Mouse (Mus musculus): ENCODE results near the gene Crygd.
"Not testable (repeated sequence)": the region's sequence is repeated elsewhere in the genome, so short reads cannot be mapped to it uniquely, and the experiment has no call there.

Gene Crygd

GRCm38 (mm10) chr1:65063352-65063751 is at the start of gene Crygd:
TSS of gene Crygd (minus strand) at chr1:65063452.
- in situ Hi-C loops (cut with MboI, MseI) = no loop called here

- in situ Hi-C loops (cut with MboI, MseI) = no loop called here
Observed at GRCm38 (mm10) chr1:65112807-65113196, 49.5 kb upstream of the Crygd start.

GRCm38 (mm10) chr1:65112031-65112806 is 49.0 kb upstream of the Crygd start:
- in situ Hi-C loops (cut with MboI, MseI) = no loop called here

GRCm38 (mm10) chr1:65109756-65110435 is 46.6 kb upstream of the Crygd start:
- in situ Hi-C loops (cut with MboI, MseI) = no loop called here

GRCm38 (mm10) chr1:65109196-65109595 is 45.9 kb upstream of the Crygd start:
- in situ Hi-C loops (cut with MboI, MseI) = no loop called here

GRCm38 (mm10) chr1:65107654-65108279 is 44.5 kb upstream of the Crygd start:
- in situ Hi-C loops (cut with MboI, MseI) = no loop called here

GRCm38 (mm10) chr1:65103273-65103672 is 40.0 kb upstream of the Crygd start, which contains the start of gene Cryga:
TSS of gene Cryga (minus strand) at chr1:65103373.
- in situ Hi-C loops (cut with MboI, MseI) = no loop called here

GRCm38 (mm10) chr1:65096953-65097352 is 33.7 kb upstream of the Crygd start:
- in situ Hi-C loops (cut with MboI, MseI) = no loop called here

GRCm38 (mm10) chr1:65091566-65091965 is 28.3 kb upstream of the Crygd start:
- in situ Hi-C loops (cut with MboI, MseI) = no loop called here

- in situ Hi-C loops (cut with MboI, MseI) = no loop called here
Observed at GRCm38 (mm10) chr1:65090370-65090769, 27.1 kb upstream of the Crygd start.

- in situ Hi-C loops (cut with MboI, MseI) = no loop called here
Observed at GRCm38 (mm10) chr1:65088567-65089356, 25.5 kb upstream of the Crygd start.

- in situ Hi-C loops (cut with MboI, MseI) = no loop called here
Observed at GRCm38 (mm10) chr1:65082188-65082587, 18.9 kb upstream of the Crygd start, which contains the start of gene Crygb. TSS of gene Crygb (minus strand) at chr1:65082288.

GRCm38 (mm10) chr1:65075607-65076006 is 12.4 kb upstream of the Crygd start:
- in situ Hi-C loops (cut with MboI, MseI) = no loop called here

- in situ Hi-C loops (cut with MboI, MseI) = no loop called here
Observed at GRCm38 (mm10) chr1:65073589-65073988, 10.3 kb upstream of the Crygd start, which contains the start of gene Crygc. TSS of gene Crygc (minus strand) at chr1:65073689.

- in situ Hi-C loops (cut with MboI, MseI) = no loop called here
Observed at GRCm38 (mm10) chr1:65067842-65068241, 4.6 kb upstream of the Crygd start.

GRCm38 (mm10) chr1:65064201-65064600 is 949 bp upstream of the Crygd start:
- in situ Hi-C loops (cut with MboI, MseI) = no loop called here

- in situ Hi-C loops (cut with MboI, MseI) = no loop called here
Observed at GRCm38 (mm10) chr1:65052140-65052539, 11.1 kb downstream of the Crygd start.

- in situ Hi-C loops (cut with MboI, MseI) = no loop called here
Observed at GRCm38 (mm10) chr1:65051696-65052095, 11.6 kb downstream of the Crygd start.

GRCm38 (mm10) chr1:65050952-65051351 is 12.3 kb downstream of the Crygd start, which contains the start of gene Cryge:
TSS of gene Cryge (minus strand) at chr1:65051149.
- in situ Hi-C loops (cut with MboI, MseI) = not testable (repeated sequence)

- in situ Hi-C loops (cut with MboI, MseI) = no loop called here
Observed at GRCm38 (mm10) chr1:65048781-65049180, 14.5 kb downstream of the Crygd start.

- in situ Hi-C loops (cut with MboI, MseI) = no loop called here
Observed at GRCm38 (mm10) chr1:65046401-65047109, 16.7 kb downstream of the Crygd start.

All from regulatory T cell (primary cell).